Mouse (Mus musculus) mesoderm, embryonic 11.5 days (tissue): Measurements from ENCODE around the gene Zfp689.
A peak's percentile ranks its signal among the peaks of the same experiment; 100 is the strongest.
"Not testable (repeated sequence)": the region's sequence is repeated elsewhere in the genome, so short reads cannot be mapped to it uniquely, and the experiment has no call there.

ENCODE experiments used
- DNase-seq: peaks from one replicate; pipeline ENCODE4 v3.0.0-alpha.2; 2012; ENCODE audit warnings: low read depth, low spot score

The Zfp689 gene

GRCm38 (mm10) chr7:127404101-127404500, 44.9 kb downstream of the Zfp689 start:
- not testable (repeated sequence) for DNase-seq

- no peak for DNase-seq
Observed at GRCm38 (mm10) chr7:127402980-127403379, 46.0 kb downstream of the Zfp689 start.

- DNase-seq, result no peak
Observed at GRCm38 (mm10) chr7:127400355-127400754, 48.6 kb downstream of the Zfp689 start.

GRCm38 (mm10) chr7:127393944-127394333, 55.0 kb downstream of the Zfp689 start:
- no peak for DNase-seq

GRCm38 (mm10) chr7:127393157-127393943, 55.6 kb downstream of the Zfp689 start, which contains the start of gene E430018J23Rik:
E430018J23Rik (minus strand) TSS chr7:127393629.
- peak; percentile 97 for DNase-seq

- no peak for DNase-seq
Observed at GRCm38 (mm10) chr7:127392251-127392824, 56.6 kb downstream of the Zfp689 start.
